Mouse (Mus musculus): ENCODE results near the gene Ubl4b. TPM values are rescaled to one million over a fixed set of nuclear protein-coding genes. Genes with fewer than 3 reads are reported as not detected.

The Ubl4b gene
- total RNA-seq, 2 experiments from 2014 or later = not detected

DNA sequence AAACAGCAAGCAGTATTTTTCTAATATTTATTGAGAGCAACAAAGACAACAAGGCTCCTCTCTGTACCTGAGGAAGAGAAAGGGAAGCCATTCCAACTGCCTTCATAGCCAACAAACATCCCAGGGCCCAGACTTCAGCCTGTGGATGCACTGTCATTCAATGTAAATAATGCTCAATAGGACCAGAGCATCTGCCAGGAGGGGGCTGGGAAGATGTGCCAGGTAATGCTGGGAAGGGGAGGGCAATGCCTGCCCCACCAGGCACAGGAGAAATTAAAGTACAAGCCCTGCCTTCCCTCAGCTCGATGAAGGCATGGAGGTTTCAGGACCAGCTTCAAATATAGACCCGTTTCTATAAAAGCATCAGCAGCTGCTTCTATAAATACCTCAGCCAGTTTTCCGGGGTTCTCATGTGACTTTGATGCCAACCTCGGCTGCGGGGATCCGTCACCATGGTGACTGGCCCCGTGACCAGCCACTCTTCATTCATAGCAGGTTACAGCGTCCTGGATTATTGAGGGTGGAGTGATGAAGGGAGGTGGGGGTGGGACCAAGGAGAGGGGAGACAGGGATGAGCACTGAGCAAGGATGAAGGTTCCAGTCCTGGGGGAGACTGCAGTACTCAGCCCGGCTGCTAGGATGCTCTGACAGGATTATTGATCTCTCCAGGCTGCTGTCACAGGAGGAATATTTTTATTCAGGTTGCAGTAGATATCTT is 26.3 kb downstream of the Ubl4b start:
- peak in 1 of 2 experiments; percentile 52 for DNase-seq (ENCODE audit: extremely low spot score in 1 of 2, low spot score in 1 of 2)

GRCm38 (mm10) chr3:107524547-107524946 is 30.3 kb downstream of the Ubl4b start:
- DNase-seq (ENCODE audit: extremely low spot score in 1 of 2, low spot score in 1 of 2) = no peak

- no peak for DNase-seq (ENCODE audit: extremely low spot score in 1 of 2, low spot score in 1 of 2)
Observed at GRCm38 (mm10) chr3:107520931-107521330, 33.9 kb downstream of the Ubl4b start.

DNA sequence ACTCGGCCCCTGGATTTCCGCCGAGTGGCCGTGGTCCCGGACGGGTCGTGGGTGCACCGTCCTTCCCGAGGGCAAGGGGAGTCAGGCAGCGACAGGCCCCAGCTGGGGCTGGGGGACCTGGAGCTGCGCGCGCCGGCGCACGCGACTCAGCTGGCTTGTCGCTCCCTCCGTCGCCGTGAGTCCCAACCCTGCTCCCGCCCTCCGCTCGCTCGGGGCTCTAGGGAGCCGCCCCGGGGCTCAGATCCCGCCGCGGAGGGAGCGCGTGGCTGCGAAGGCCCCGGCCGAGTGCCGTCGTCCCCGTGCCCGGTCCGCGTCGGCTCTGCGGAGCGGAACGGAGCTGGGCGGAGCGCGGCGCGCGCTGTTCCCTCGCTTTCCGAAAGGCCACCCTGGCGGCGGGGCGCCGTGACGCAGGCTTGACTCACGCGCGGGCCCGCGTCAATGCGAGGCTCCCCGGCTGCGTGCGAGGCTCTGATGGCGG is 37.2 kb downstream of the Ubl4b start, which contains the start of gene Slc6a17:
Slc6a17 (minus strand) TSS at position 388 of the 478 bp plus-strand sequence.
- peak; percentile 73 to 76 for DNase-seq (ENCODE audit: extremely low spot score in 1 of 2, low spot score in 1 of 2)

DNA sequence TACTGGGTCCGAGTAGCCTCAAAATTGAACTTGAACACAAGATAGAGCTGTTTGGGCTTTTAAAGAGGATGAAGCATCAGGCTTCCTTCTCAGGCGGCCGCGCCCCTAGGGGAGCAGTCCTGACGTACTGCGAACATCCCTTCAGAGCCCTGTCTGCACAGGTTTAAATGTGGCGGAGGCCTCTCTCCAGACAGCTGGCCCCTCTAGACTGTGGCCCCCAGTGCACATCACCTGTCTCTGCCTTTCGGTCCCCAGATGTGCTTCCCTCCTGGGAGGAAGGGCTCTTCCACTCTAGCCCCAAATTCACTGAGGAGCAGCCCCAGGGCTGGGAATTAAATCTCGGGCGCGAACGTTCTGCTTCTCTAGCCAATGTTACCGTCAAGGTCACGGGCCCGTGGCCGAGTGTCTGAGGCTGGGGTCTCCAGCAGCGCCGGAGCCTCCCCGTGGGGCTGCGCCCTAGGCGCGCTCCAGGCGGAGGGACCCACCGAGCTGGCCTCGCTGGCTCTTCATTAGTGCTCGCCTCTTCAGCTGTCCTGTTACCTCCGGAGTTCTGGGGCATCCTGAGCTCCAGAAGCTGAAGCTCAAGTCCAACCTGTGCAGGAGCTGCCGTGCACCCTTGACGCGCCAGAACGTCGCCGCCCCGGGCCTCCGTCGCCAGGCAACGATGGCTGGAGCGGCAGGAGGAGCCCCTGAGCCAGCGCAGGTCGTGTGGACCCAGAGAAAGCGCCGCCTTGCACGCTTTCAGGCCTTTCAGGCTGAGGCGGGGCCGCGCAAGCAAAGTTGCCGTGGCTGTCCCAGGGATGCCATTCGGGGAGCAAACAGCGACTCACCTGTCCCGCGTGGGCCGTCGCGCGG is 37.9 kb downstream of the Ubl4b start:
- no peak for DNase-seq (ENCODE audit: extremely low spot score in 1 of 2, low spot score in 1 of 2)

GRCm38 (mm10) chr3:107515989-107516388 is 38.9 kb downstream of the Ubl4b start:
- no peak for DNase-seq (ENCODE audit: extremely low spot score in 1 of 2, low spot score in 1 of 2)

GRCm38 (mm10) chr3:107511416-107511815 is 43.5 kb downstream of the Ubl4b start:
- no peak for DNase-seq (ENCODE audit: extremely low spot score in 1 of 2, low spot score in 1 of 2)

DNA sequence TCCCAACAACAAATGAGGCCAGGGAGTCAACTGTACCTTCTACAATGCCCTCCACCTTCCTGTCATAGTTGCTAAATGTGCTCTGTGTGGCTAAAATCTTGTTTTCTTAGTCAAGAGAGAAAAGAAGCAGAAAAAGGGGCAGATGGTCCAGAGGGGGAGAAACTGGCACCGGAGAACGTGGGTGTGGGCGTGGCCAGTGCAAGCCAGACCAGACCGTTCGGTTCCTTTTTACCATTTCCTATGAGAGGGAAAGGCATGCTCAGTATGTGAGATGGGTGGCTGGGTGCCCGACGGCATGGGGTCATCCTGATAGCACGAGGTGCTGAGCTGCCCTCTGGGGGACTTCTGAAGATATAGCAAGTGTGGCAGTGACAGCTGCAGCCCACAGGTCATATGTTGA is 46.2 kb downstream of the Ubl4b start:
- DNase-seq (ENCODE audit: extremely low spot score in 1 of 2, low spot score in 1 of 2) = no peak

GRCm38 (mm10) chr3:107507966-107508365 is 46.9 kb downstream of the Ubl4b start:
- no peak for DNase-seq (ENCODE audit: extremely low spot score in 1 of 2, low spot score in 1 of 2)

DNA sequence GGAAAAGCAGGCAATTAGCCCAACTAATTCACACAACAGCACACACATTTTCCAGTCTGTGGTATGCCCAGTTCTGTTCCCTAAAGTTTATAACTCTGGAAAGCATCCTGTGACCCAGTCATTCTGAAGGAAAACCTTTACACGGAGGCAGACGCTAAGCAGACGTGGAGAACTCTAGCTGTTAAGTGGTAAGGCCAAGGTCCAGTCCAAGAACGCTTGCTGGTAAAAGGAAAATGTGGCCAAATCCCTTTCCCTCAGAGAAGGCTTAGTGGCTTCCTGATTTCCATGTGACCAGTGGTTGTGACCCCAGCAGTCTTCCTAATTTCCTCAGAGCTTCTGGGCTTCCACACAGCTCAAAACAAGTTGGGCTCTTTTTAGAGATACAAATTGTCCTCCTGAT is 48.3 kb downstream of the Ubl4b start:
- no peak for DNase-seq (ENCODE audit: extremely low spot score in 1 of 2, low spot score in 1 of 2)

- DNase-seq (ENCODE audit: extremely low spot score in 1 of 2, low spot score in 1 of 2) = no peak
Observed at GRCm38 (mm10) chr3:107505464-107506367, 49.2 kb downstream of the Ubl4b start.

DNA sequence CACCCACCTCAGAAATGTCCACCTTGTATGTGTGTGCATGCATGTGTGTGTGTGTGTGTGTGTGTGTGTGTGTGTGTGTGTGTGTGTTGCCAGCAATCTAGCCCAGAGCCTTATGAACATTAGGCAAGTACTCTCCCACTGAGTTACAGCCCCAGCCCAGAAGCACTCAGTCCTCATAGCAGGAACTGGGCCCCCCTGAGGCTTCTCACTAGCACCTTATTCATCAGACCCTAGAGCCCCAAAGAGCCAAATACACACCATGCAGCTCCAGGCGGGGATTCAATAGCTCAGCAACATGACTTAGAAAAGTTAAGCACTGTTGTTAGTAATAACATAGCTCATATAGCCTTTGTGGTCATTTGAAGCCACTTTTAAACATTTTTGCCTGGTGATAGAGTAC is 50.3 kb downstream of the Ubl4b start:
- no peak for DNase-seq (ENCODE audit: extremely low spot score in 1 of 2, low spot score in 1 of 2)

DNA sequence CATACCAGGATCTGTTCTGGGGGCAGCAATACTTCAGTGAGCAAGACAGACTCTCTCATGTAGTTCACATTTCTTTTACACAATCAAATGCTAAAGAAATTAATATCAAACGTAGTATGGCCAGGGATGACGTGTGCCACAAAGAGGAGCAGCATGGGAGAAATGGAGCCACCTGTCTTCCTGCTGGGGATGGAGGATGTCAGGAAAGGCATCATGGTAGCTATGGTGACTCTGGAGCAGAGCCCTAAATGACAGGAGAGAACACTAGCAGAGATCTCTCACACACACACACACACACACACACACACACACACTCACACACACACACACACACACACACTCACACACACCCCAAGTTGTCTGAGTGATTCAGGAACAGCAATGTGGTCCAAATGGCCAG is 51.2 kb downstream of the Ubl4b start:
- DNase-seq (ENCODE audit: extremely low spot score in 1 of 2, low spot score in 1 of 2) = no peak

Other genes with a start within 250 kb of the Ubl4b start
- 10 to 100 TPM; 24.9 to 27.6 TPM for gene Rbm15, start 221.4 kb downstream of the Ubl4b start, total RNA-seq (2021)
- gene Kcnc4, start 95.5 kb downstream of the Ubl4b start, total RNA-seq (2021) = 10 to 100 TPM; 49.5 to 52.4 TPM
- 100 to 1,000 TPM; 288 to 297 TPM for gene Slc6a17, start 37.1 kb downstream of the Ubl4b start, total RNA-seq (2021)
- gene Alx3, start 40.0 kb upstream of the Ubl4b start, total RNA-seq (2021) = under 1 TPM; 0.33 to 0.47 TPM
- gene Gm10961, start 76.2 kb upstream of the Ubl4b start, total RNA-seq (2021) = not detected
- 10 to 100 TPM; 69.6 to 71.2 TPM for gene Strip1, start 76.6 kb upstream of the Ubl4b start, total RNA-seq (2021)
- gene Ahcyl1, start 141.5 kb upstream of the Ubl4b start, total RNA-seq (2021) = 100 to 1,000 TPM; 333 to 340 TPM
- gene Csf1, start 205.4 kb upstream of the Ubl4b start, total RNA-seq (2021) = 10 to 100 TPM; 17.1 to 18.6 TPM

All from layer of hippocampus, postnatal 25 days (tissue).